Mouse (Mus musculus): ENCODE data around the gene Capn2.
A peak's percentile ranks its signal among the peaks of the same experiment; 100 is the strongest.

Capn2 gene

DNA sequence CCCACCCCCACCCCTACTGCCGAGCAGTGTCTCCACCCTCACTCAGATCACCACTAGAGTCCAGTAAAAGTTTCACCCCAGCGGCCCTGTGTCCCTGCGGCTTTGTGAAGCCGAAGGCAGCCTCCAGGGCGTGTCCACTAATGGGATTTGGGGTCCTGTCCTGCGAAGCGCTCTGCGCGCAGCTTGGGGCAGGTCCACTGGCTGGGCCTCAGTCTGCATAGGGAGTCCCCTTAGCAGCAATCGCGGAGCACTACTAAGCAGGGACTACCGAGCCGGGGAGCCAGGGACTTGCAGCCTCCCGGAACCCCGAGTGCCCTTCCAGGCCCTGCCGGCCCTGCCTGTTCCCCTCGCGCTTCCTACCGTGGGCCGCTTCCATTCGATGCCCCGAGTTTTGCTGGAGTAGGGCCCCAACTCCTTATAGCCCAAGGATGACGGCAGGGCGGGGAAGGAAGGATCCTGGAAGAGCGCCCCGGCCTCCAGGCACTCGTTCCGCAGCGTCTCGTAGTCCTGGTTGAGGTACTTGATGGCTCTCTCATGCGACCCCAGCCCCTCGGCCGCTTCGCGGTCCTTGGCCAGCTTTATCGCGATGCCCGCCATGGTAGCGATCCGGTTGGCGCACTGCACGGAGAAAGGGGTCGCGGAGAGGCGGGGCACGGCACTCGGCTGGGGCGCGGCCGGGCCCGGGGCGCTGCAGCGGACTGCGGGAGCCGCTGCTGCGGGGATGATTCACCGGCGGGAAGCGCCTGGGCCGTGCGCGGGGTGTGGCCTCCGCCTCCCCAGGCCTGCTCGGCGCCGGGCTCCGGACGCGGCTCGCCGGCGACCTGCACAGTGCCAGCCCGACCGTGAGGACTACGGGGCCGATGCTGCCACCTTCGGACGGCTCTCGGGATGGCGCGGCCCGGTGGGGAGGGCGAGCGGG is at the start of gene Capn2:
Gene Capn2, minus strand, starts transcription at position 851 of the 919 bp plus-strand sequence.
- peak; percentile 89 for DNase-seq

DNA sequence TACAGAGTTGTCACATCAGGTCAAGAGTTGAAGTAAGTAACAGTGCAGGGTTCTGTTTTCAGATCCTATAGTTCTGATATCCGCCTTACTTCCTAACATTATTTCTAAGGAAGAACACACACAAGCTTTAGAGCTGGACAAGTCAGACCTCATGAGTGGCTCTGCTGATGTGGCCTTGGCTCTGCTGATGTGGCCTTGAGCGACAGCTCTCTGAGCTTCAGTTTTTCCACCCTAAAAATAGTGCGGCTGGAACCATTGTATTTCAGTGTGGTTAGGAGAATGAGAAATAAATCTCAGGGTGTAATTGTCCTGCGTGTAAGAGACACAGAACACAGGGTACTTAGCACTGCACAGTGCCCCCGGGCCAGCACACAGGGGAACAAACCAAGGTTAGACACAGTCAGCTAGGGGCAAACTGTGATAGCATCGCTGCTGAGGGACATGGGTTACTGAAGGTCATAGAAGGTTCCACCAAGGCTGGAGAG is 48.0 kb upstream of the Capn2 start:
- no peak for DNase-seq

DNA sequence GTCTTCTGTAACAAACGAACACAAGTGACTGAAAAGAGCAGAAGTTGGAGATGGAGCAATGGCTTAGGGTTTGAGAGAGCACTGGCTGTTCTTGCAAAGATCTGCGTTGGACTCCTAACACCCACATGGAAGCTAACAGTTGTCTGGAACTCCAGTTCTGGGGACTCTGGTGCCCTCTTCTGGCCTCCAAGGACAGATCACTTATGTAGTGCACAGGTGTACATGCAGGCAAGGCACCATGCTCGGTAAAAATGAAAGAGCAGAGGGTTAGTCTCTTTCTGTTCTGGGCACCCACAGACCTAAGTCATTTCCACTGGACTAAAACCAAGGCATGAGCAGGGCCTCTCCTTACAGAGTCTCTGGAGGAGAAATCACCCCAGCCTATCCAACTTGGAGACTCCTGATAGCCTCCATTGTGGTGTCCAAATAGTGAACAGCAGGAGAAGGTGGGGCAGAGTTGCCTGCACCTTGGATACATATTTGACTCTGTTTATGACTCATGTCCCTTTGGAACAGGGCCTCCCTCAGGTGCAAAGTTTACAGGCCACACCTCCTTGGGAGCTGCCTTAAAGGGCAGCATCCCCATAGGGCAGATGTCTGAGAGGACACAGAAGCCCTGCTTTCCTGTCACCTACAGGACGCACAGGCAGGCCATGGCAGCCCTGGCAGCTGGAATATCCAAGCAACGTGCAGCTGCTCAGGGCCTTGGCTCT is 47.2 kb upstream of the Capn2 start, which contains the start of gene Capn8:
Gene Capn8, plus strand, starts transcription at position 600 of the 713 bp plus-strand sequence.
- peak; percentile 41 for DNase-seq

DNA sequence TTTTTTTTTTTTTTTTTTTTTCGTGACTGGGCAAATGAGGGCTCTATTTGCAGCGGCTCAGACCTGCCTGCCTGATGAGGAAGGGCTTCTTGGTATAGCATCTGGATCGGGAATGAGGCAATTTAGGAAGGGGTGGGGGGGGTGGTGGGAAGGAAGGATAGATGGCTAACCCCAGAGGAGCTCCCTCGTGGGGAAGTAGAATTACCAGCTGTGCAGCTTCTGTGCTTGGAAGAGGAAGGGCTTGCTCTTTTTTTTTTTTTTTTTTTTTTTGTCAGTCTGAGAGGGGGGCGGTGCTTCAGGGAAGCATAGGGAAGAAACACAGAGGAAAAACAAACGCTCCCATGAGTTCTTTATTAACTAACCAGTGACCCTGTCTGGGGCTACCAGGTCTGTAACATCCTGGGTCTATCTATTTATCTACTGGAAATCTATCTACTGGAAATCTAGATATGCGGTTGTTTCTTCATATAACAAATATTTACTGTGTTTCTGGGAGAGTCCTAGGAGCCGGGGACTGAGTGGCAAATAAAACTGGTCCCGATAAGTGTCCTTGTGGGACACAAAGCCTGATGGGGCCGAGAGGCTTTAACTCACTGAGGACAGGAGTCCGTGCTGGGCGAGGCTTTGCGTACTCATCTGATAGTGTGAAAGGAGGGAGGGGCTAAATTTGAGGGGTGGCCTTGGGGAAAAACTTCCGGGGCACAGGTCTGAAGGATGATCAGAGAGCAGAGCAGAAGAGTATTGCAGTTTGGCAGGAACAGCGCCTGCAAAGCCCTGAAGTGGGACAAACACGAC is 45.4 kb upstream of the Capn2 start:
- peak; percentile 47 for DNase-seq

DNA sequence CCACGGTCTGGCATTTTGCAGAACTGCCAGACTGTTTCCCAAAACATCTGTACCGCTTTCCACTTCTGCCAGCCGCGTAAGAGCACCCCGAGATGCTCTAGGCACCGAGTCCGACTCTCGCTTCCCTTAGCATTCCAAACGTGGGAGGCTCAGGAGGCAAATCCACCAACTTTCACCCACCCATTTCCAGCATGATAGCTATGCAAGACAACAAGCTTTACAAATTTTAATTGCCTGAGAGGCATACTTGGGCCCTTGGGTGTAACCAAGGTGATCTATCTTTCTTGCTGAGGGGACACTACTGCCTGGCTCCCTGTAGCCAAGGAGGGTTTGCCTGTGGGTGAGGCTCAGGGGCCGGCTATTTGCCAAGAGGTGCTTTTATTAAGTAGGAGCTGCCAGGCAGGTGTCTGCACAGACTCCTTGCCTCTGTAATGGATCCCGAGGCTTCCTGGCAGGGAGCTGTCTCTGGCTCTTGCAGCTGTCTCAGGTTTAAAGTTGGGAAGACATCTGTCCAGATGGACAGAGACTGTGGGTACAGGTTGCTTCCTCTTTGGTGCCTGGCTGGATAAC is 44.6 kb upstream of the Capn2 start:
- no peak for DNase-seq

DNA sequence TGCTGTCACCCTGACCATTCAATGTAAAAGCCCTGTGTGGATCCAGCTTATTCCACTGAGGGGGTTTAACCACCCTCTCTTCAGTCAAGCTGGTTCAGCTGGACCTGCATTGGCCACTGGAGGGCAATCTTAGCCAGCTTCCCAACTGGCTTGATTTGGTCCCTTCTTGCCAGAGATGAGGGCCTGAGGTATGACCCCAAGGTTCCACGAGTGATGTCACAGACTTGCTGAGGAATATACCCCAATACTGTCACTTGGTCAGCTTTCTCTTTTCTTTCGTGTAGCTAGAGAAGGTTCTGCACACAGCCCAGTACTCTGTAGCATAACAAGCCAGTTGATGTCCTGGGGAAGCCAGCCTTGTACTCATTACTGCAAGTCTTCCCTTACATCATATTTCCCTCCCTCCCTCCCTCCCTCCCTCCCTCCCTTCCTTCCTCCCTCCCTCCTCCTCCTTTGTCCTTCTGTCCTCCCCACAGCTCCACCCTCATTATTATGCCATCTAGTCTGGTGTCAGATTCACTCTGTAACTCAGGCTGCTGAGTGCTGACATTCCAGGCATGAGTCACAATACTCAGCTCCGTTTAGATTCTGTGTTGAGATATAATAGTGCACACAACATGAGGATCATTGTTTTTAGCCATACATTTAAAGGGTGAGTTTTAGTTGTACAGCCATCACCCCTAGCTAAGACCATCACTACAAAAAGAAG is 43.1 kb upstream of the Capn2 start:
- DNase-seq: peak; percentile 81

DNA sequence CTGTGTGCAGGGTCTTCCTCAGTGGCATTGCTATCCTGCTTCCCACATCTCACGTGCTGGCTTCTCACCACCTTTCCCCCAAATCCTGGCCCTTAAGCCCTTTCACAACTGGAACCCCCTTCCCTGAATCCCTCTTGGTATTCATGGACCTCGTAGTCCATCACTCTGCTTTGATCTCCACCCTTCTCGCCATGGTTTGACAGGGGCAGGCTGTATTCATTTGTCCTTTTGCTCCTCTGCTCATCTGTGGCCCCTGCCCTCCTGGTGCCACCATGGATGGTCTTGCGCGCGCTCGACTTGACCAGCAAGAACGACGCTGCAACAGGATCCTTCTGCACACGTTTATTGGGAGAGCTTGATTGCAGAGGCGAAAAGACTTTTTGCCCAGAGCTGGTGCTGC is 42.1 kb upstream of the Capn2 start:
- DNase-seq: no peak

DNA sequence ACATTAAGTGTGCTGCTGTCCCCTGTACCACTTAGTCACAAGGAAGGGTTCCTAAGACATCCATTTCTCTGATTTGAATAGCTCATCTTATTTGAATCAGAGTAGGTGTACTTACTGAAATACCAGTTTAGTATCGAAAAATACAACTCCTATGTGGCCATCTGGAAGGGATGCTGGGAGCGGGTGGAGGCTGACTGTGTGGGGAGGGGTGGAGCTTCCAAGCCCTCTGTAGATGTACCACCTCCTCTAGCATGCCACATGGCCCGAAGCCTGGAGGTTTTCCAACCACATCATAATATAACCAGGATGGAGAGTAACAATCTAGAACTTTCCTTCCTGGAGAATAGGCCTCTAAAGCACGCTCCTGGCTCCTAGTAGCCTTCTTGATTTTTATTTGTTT is 40.9 kb upstream of the Capn2 start:
- no peak for DNase-seq

DNA sequence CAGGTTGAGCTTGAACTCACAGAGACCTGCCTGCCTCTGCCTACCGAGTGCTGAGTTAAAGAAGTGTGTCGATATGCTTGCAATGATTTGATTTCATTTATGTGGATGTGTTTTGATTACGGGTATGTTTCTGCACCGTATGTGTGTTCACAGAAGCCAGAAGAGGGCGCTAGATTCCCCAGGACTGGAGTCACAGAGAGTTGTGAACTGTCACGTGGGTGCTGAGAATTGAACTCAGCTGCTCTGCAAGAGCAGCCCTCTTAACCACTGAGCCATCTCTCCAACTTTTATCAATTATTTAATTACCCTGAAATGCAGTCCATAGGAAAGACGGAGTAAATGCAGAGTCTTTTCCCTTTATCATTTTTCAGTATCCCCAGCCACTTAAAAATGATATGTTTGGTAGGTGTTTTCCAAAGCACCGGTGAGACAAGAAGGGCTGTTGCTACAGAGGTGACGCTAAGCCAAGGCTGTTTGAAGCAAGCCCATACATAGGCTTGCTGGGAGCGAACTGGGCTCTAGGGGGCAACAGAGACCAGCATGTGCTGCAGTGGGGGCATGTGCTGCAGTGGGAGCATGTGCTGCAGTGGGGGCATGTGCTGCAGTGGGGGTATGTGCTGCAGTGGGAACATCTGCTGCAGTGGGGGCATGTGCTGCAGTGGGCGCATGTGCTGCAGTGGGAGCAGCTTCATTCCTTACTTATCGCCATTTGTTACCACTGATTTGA is 36.4 kb upstream of the Capn2 start:
- peak; percentile 66 for DNase-seq

DNA sequence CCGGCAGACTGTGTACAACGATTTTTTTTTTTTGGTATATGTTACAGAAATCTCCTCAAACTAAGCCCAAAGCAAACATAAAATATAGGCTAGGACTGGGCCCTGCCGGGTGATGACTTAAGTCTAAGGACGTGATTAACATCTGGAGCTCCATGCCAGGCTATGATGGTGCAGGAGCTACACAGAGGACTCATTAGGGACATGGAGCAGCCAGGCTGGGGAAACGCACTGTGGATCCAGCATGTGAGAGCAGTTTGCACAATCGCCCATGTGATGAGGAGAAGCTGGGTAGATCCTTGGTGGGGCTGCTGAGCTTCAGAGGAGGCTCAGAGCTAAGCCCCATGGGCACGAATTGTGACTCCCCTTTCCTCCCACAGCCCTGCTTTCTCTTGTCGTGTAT is 33.4 kb upstream of the Capn2 start:
- no peak for DNase-seq

DNA sequence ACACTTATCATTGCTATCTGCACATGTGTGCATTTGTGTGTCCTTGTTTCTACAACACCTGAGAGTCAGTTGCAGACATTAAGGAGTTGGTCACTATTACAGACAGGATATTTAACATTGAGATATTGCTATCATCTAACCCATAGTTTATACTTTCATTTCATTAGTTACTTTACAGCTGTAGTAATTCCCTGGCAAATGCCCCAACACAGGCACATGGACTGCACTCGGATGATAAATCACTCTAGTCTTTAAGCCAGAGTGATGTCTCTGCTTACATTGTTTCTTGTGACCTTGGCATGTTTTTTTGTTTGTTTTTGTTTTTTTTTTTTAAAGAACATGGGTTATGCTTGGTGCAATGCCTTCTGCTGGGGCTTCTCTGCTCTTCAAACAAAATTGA is 26.5 kb upstream of the Capn2 start:
- DNase-seq: no peak

DNA sequence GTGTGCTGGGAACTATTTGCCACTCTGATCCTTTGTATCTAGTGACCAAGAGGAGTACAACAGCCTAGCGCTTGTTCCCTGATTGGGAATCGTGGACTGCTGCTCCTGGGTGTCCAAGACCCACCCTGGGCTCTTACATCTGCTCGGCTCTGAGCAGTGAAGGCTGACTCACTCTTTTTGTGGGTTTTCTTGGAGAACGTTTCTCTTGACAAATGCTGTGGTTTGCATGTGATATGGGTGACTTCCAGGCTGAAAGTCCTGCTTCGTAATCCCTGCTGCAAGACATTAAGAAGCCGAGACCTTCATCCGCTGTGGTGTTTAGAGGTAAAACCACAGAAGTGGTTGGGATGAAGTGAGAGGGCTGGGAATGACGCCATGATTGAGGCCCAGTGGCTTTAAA is 25.7 kb upstream of the Capn2 start:
- no peak for DNase-seq

DNA sequence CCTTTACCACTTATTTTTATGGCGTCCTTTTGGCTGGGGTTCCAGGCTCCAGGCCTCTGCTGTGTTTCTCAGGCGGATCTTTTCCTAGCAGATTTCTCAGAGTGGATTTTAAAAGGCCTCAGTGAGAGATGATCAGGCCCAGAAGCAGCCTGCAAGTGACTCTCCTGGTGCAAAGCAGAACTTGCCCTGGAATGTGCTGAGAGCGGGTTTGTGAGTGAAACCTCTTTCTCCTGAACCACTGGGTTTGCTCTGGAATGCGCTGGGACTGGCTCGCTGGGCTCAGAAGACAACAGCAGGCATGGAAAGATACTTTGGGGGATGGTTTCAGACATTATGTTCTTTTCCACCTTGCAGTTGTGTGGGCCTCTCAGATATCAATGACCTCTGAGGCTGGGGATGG is 24.7 kb upstream of the Capn2 start:
- no peak for DNase-seq

DNA sequence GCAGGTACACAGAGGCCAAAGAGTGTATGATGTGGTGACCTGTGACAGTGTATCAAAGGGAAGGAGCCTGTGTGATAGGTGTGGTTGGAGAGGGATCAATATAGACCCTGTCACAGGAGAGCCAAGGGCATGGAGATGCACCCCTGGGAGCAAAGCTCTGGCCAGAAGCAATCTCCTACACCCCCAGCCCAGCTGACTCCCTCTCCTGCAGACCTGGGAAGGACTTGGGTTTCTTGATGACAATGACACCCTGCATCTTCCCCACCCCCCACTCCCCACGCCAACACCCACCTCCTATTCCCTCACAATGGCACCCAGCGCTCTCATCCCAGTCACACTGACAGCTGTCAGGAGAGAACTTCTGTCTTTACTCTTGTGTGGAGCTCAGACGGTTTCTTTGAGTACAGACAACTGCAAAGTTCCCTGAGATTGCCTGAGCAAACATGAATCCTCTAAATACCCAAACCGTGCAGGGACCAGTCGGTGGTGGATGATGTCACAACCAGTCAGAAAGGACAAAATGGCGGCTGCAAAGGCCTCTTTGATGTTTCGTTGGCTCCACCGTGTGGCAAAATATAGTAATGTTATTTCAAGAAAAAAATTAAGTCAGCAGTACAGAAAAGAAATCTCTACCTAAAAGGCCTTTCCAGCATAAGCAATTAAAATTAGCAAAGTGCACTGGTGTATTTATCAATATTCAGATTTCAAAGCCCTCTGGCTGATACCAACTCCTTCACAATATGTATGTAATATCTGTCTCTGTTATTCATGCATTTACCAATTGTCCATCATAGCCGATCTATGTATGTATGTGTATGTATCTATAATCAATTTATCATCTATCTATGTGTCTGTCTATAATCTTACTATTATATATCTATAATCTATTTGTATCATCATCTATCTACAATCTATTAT is 21.9 kb upstream of the Capn2 start:
- DNase-seq: peak; percentile 93

DNA sequence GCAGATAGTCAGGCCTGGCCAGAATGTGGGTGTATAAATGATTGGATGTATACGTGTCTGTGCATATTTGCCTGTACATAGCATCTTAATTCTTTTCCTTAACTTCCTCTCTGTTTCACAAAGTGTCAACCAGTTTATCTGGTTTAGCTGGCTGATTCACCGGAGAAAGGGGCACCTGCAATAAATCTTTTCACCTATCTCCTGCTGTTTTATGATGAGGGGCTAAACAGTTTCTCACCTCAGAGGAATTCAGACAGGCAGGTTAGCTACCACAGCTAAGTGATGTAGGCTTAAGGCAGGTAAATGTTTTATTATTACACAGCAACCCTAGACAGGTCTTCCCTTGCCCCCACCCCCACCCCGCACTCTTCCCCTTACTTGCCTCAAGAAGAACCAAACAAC is 17.7 kb upstream of the Capn2 start:
- no peak for DNase-seq

DNA sequence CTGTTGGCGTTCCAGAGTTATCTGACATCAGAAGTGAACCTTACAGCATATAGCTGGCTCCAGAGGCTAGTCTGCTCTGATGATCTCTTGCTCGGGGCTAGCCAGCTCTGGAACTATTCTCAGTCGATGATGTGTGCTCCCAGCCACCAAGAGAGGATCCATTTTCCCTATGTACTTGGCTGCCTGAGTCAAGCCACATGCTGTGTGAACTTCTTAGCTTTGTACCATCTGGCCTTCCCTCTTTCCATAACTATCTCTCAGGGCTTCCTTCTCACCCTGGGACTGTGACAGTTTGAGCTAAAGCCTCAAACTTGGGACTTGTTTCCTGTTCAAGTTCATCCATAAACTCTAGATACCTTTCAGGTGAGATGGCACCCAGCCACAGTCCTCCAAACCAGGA is 16.2 kb upstream of the Capn2 start:
- no peak for DNase-seq

DNA sequence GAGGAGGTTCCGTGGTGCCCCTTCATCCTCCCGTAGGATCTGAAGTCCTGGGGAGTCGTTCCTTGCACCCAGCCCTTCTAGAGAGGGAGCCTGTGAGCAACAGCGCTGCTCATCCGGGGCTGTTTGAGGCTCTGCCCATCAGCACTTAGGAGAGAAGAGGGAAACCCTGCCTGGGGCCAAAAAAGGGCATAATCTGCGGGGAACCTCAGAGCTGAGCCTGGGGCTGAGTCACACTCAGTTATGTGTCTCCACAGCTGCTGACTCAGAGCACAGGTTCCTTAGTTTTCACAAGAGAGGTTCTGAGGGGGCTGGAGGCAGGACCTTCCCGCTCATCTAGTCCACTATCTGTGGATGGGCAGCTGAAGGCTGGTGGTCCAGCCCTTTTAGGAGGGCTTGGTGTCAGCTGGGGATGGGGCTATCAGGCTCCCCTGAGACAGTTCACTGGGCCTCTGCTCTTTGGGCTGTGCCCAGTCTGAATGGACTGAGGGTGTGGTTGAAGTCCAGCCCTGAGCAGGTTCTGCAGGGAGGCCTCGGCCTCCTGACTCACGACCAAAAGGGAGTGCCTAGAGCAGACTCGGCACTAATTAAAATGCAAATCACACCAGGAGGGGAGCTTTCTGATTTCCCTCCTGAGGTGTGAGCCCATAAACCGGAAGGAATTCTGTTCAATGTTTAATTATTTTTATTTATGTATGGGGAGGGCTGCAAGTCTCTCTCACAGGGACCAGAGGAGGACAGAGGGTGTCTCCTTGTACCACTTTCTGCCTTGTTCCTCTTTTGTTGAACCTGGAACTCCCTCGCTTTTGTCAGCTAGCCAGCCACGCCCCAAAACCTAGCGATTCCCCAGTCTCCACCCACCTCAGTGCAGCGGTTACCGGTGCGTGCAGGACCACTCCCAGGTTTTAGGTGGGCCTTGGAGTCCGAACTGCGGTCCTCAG is 10.8 kb upstream of the Capn2 start:
- peak; percentile 40 for DNase-seq

DNA sequence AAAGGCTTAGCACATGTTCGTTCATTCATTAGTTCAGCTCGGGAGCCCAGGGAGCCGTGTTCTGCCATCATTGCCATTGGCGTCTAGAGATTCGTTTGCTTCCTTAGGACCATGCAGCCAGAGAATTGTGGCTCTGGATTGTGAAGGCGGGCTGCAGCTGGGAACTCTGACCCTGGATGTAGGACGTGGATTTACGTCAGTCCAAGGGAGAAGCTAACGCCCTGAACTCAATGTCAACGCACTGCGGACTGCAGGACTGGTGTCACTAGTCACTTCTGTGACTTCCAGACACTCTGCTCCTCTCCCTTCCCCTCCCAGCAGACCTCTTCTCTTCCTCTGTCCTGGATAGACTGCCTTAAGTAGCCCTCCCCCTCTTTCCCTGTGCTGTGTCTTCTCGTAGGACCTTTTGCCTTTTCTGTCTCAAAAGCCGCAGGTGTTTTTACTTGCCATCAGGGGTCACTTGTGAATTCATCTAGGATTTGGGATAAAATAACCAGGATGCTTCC is 9.9 kb upstream of the Capn2 start:
- DNase-seq: no peak

DNA sequence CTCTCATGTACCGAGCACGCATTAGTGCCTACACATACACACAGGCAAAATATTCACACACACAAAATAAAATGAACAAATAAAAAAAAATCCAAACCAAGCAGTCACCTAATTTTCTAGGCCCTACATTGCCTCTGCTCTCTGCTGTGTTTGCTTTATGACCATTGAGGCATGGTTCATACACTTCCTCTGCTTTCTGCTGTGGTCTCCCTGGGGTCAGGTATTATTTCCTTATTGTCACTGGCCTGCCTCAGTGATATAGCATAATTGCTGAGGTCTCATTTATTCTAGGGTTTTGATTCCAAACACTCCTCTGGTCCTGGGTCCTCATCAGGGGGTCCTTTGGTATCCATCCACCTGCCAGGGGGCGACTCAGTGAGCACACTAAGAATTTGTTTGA is 8.2 kb upstream of the Capn2 start:
- no peak for DNase-seq
